Mouse (Mus musculus) heart, adult 2 months (tissue): ENCODE measurements around the gene Psap. TPM values are rescaled to one million over a fixed set of nuclear protein-coding genes. Genes with fewer than 3 reads are reported as not detected.

Experiments
- DNase-seq, 2 experiments: peaks; one replicate each; pipeline ENCODE4 v3.0.0; 2021
- H3K27ac ChIP-seq: fragments of 200-600 bp; 2 replicates; pipeline ENCODE4 v1.8.1; 2022
- H3K27me3 ChIP-seq: fragments of 200-500 bp; 2 replicates; pipeline ENCODE4 v1.6.1; 2012; ENCODE audit warnings: mild to moderate bottlenecking, low read length, inconsistent platforms, mixed read lengths; ENCODE audit not compliant: control insufficient read depth, insufficient read depth
- H3K36me3 ChIP-seq: fragments of 200-500 bp; 2 replicates; pipeline ENCODE4 v1.6.1; 2012; ENCODE audit warnings: low read length, inconsistent platforms; ENCODE audit not compliant: control insufficient read depth, insufficient read depth
- H3K4me1 ChIP-seq: fragments of 200-500 bp; 2 replicates; pipeline ENCODE4 v1.6.1; 2011; ENCODE audit warnings: low read length; ENCODE audit not compliant: control insufficient read depth, insufficient read depth
- H3K4me3 ChIP-seq: fragments of 200-600 bp; 2 replicates; pipeline ENCODE4 v1.8.1; 2022
- H3K79me2 ChIP-seq: fragments of 200-500 bp; replicated peaks from 2 replicates; pipeline ENCODE4 v1.6.1; 2012; ENCODE audit warnings: mild to moderate bottlenecking, inconsistent platforms, low read length, moderate library complexity, mixed read lengths; ENCODE audit not compliant: control insufficient read depth, insufficient read depth
- H3K9ac ChIP-seq: fragments of 200-500 bp; 2 replicates; pipeline ENCODE4 v1.6.1; 2012; ENCODE audit warnings: low read depth, mild to moderate bottlenecking, control low read depth, inconsistent platforms, low read length, mixed read lengths
- CTCF ChIP-seq: fragments of 200-600 bp; IDR thresholded peaks from 2 replicates; pipeline ENCODE4 v1.8.1; 2022; ENCODE audit warnings: antibody characterized with exemption, mild to moderate bottlenecking, moderate library complexity
- EP300 ChIP-seq: fragments of 200-500 bp; IDR thresholded peaks from 2 replicates; pipeline ENCODE4 v1.6.1; 2011; ENCODE audit warnings: low read depth, low read length, control low read depth; ENCODE audit not compliant: insufficient read depth
- POLR2A ChIP-seq: fragments of 200-500 bp; IDR thresholded peaks from 2 replicates; pipeline ENCODE4 v1.6.1; 2011; ENCODE audit warnings: mild to moderate bottlenecking, low read depth, low read length, control low read depth; ENCODE audit not compliant: insufficient read depth
- WGBS: fragments of 180-500 bp; shearing (Covaris S2); methylation state at CpG from one replicate; pipeline ENCODE4 v1.1.7; 2018; 5-methylcytosine and 5-hydroxymethylcytosine counted together
- intact Hi-C: fragments of 180-260 bp; cut with DNase I; formaldehyde crosslinking; loops from one replicate; pipeline ENCODE4 v1.15.1; 2025
- polyA plus RNA-seq: library from polyadenylated mRNA; depleted of rRNA; stranded (reverse); fragments of >200 nt; gene quantifications from 2 replicates; pipeline ENCODE4 v1.2.3, GENCODE M21; 2012
- total RNA-seq, 2 experiments: library from RNA; stranded (reverse); gene quantifications; 2 replicates each; pipeline ENCODE4 v1.2.3; 2021

Gene Psap
- total and polyA plus RNA-seq, 3 experiments = 1,146 to 1,291 (median 1,270) TPM

DNA sequence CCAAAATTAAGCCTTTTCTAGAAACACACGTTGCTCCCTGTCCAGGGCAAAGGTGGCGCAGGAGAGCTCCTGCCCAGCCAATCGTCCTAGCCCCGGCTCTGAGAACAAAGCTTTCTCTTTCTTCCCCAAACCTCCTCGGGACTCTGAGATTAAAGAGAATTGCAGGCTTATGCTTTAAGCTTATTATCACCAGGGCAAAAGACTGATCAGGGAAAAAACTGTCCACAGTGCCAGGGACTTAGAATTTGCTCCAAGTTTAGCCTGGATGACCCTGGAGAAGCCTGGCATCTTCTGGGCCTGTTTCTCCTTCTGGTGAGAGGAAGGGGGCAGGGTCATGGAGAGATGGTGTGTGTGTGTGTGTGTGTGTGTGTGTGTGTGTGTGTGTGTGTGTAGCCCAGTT is 15.9 kb upstream of the Psap start:
- Histone ChIP-seq H3K4me3 (no peak overlapping the region), H3K79me2 (no peaks in the 10 kb centered on the region), H3K36me3 (no peaks in the 10 kb centered on the region), H3K9ac (no peak overlapping the region), H3K27me3 (no peaks in the 10 kb centered on the region), H3K4me1 (peaks cover 4% of the 10 kb centered on the region), H3K27ac (no peak overlapping the region)
- intact Hi-C loops = no loop called here
- 68% methylated on average over 5 of the region's 5 CpGs for WGBS
- no peak for DNase-seq
- TF ChIP-seq EP300 (no peak), CTCF (no peak), POLR2A (no peak)

DNA sequence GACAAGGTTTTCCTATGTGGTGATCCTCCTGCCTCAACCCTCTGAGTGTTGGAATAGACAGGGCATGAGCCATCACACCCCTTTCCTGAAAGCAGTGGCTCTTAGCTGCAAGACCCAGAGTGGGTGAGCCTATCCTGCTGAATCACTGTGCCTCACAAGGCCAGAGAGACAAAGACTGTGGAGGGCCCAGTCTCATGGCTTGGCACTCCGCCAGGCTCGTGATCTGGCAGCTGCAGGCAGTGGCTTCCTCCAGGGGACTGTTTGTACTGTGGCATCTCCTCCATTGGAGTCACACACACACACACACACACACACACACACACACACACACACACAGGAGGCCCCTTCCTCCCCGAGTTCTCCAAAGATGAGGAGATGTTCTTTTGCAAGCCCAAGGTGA is 15.0 kb upstream of the Psap start:
- H3K36me3 ChIP-seq = no peaks in the 10 kb centered on the region
- no peak overlapping the region for H3K9ac ChIP-seq
- no peak overlapping the region for H3K4me3 ChIP-seq
- intact Hi-C loops = no loop called here
- peak overlapping the region; percentile 68 for H3K27ac ChIP-seq
- no peaks in the 10 kb centered on the region for H3K27me3 ChIP-seq
- H3K79me2 ChIP-seq = no peaks in the 10 kb centered on the region
- DNase-seq = peak; percentile 87 to 91
- WGBS = 15% methylated on average over 3 of the region's 3 CpGs
- peaks cover 4% of the 10 kb centered on the region for H3K4me1 ChIP-seq
- peak; percentile 90 for TF ChIP-seq EP300
- TF ChIP-seq CTCF = no peak
- 0 out of 2 replicates have a peak, but pooled peaks have one; percentile 35 for TF ChIP-seq POLR2A

DNA sequence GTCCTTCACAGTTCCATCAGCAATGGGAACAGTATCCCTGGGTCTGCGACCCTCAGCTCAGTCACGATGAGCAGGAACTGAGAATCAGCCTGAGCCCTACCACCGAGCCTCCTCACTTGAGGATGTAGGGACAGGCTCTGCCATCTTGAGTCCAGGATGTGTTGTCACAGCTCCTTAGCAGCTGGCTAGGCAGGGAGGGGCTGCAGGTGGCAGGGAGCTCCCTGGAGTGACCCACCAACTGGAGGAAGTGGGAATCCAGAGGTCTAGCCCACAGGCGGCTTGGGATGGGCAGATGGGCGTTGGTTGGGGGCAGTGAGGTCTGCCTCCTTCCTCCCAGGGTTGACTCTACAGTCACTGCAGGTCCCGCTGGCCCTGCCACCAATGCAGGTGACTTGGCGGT is 14.1 kb upstream of the Psap start:
- no peak for DNase-seq
- Histone ChIP-seq H3K79me2 (no peaks in the 10 kb centered on the region), H3K4me3 (no peak overlapping the region), H3K27ac (no peak overlapping the region), H3K27me3 (no peaks in the 10 kb centered on the region), H3K9ac (no peak overlapping the region), H3K36me3 (no peaks in the 10 kb centered on the region), H3K4me1 (peaks cover 4% of the 10 kb centered on the region)
- TF ChIP-seq POLR2A (no peak), EP300 (no peak), CTCF (no peak)
- intact Hi-C loops = no loop called here
- WGBS = 91% methylated on average over 7 of the region's 7 CpGs

DNA sequence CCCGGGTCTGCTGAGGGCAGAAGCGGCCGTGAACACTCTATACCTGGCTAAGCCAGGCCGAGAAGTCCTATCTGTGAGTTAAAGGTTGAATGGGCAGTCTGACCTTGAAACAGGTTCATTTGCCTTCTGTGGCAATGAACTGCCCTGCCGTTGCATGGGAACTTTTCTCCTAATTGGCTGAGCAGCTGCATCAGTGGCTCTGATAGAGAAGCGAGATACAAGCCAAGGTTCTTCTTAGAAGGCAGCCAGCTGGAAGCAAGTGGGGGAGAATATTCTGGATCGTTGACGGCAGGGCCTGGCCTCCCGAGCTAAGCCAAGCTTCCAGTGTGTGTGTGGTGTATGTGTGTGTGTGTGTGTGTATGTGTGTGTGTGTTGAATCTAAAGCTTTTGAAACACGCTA is 12.2 kb upstream of the Psap start:
- H3K27me3 ChIP-seq = no peaks in the 10 kb centered on the region
- no peaks in the 10 kb centered on the region for H3K36me3 ChIP-seq
- H3K27ac ChIP-seq = no peak overlapping the region
- no peak for DNase-seq
- intact Hi-C loops = no loop called here
- H3K79me2 ChIP-seq = no peaks in the 10 kb centered on the region
- H3K9ac ChIP-seq = no peak overlapping the region
- TF ChIP-seq EP300 (0 out of 2 replicates have a peak, but pooled peaks have one; percentile 18), POLR2A (no peak), CTCF (no peak)
- 58% methylated on average over 10 of the region's 10 CpGs for WGBS
- H3K4me1 ChIP-seq = peaks cover 4% of the 10 kb centered on the region
- H3K4me3 ChIP-seq = no peak overlapping the region

DNA sequence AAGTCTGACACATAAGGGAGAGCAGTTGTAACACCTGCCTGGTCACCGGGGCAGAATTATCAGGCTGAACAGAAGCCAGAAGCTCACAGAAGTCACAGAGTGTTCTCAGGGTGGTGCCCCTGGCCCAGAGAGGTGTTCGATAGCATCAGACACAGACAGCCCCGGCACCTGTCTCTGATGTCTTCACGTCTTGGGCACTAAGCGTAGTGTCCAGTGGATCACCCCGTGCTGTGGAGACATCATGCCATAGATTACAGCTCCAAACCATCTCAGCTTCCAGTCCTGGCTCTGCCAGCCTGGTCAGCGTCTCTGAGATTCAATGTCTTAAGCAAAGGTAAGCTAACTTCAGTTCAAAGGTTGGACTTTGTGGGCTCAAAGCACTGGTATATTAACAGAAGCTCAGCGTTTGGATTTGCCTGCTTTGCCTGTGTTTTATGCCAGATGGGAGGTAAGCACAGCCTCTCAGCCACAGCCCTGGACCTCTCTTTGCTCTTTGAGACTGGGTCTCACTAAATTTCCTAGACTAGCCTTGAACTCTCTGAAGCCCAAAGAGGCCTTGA is 10.5 kb upstream of the Psap start:
- intact Hi-C loops = no loop called here
- no peak overlapping the region for H3K9ac ChIP-seq
- no peaks in the 10 kb centered on the region for H3K79me2 ChIP-seq
- DNase-seq = no peak
- WGBS = 82% methylated on average over 8 of the region's 8 CpGs
- H3K27me3 ChIP-seq = no peaks in the 10 kb centered on the region
- no peak overlapping the region for H3K4me3 ChIP-seq
- no peaks in the 10 kb centered on the region for H3K36me3 ChIP-seq
- no peak for TF ChIP-seq CTCF
- no peak for TF ChIP-seq POLR2A
- no peak for TF ChIP-seq EP300
- no peak overlapping the region for H3K27ac ChIP-seq
- H3K4me1 ChIP-seq = peaks cover 4% of the 10 kb centered on the region

- Histone ChIP-seq H3K27ac (no peak overlapping the region), H3K4me3 (no peak overlapping the region)
- 77% methylated on average over 11 of the region's 11 CpGs for WGBS
Observed at GRCm38 (mm10) chr10:60268738-60269137, 8.7 kb upstream of the Psap start.

More at GRCm38 (mm10) chr10:60268738-60269137, 8.7 kb upstream of the Psap start:
- no peak overlapping the region for H3K9ac ChIP-seq
- H3K36me3 ChIP-seq = no peaks in the 10 kb centered on the region
- H3K79me2 ChIP-seq = no peaks in the 10 kb centered on the region
- no peak for DNase-seq
- no peaks in the 10 kb centered on the region for H3K27me3 ChIP-seq
- no peak for TF ChIP-seq CTCF
- no peak for TF ChIP-seq POLR2A
- TF ChIP-seq EP300 = no peak
- intact Hi-C loops = no loop called here
- no peaks in the 10 kb centered on the region; the same call in 1 of the 2 replicates for H3K4me1 ChIP-seq
